Mouse (Mus musculus) kidney, embryonic 14.5 days (tissue): ENCODE results near the gene Iqcm. TPM values are rescaled to one million over a fixed set of nuclear protein-coding genes. Genes with fewer than 3 reads are reported as not detected.

Experiments used
- ATAC-seq: fragments of 200-750 bp; cut with Nextera tagmentation; 2 replicates; pipeline ENCODE4 v1.8.0; 2017; ENCODE audit warnings: moderate number of reproducible peaks, mild to moderate bottlenecking, moderate TSS enrichment, moderate library complexity; ENCODE audit not compliant: low FRiP score, low TSS enrichment
- H3K27ac ChIP-seq: fragments of 300-500 bp; sonication (generic); 2 replicates; pipeline ENCODE4 v1.5.1; 2014; ENCODE audit warnings: low read depth, mild to moderate bottlenecking, low read length, moderate library complexity, mixed read lengths
- H3K27me3 ChIP-seq: fragments of 300-500 bp; sonication (generic); 2 replicates; pipeline ENCODE4 v1.6.1; 2014; ENCODE audit warnings: mild to moderate bottlenecking, low read length; ENCODE audit not compliant: control insufficient read depth, insufficient read depth
- H3K36me3 ChIP-seq: fragments of 300-500 bp; sonication (generic); 2 replicates; pipeline ENCODE4 v1.6.1; 2014; ENCODE audit warnings: low read length, mixed read lengths; ENCODE audit not compliant: control insufficient read depth, insufficient read depth
- H3K4me1 ChIP-seq: fragments of 300-500 bp; sonication (generic); 2 replicates; pipeline ENCODE4 v1.6.1; 2014; ENCODE audit warnings: low read length, mixed read lengths; ENCODE audit not compliant: control insufficient read depth, insufficient read depth
- H3K4me2 ChIP-seq: fragments of 300-500 bp; sonication (generic); replicated peaks from 2 replicates; pipeline ENCODE4 v1.6.1; 2014; ENCODE audit warnings: low read depth, mild to moderate bottlenecking, low read length
- H3K4me3 ChIP-seq: fragments of 300-500 bp; sonication (generic); 2 replicates; pipeline ENCODE4 v1.5.1; 2014; ENCODE audit warnings: mild to moderate bottlenecking, low read length
- H3K9ac ChIP-seq: fragments of 300-500 bp; sonication (generic); 2 replicates; pipeline ENCODE4 v1.6.1; 2014; ENCODE audit warnings: low read depth, mild to moderate bottlenecking, low read length, moderate library complexity
- H3K9me3 ChIP-seq: fragments of 300-500 bp; sonication (generic); 2 replicates; pipeline ENCODE4 v1.6.1; 2016; ENCODE audit warnings: low read length; ENCODE audit not compliant: control insufficient read depth
- WGBS: fragments of 180-500 bp; shearing (Covaris S2); extraction: QIAGEN DNeasy Blood & Tissue Kit; methylation state at CpG from one replicate; pipeline ENCODE4 v1.1.7; 2014; 5-methylcytosine and 5-hydroxymethylcytosine counted together
- polyA plus RNA-seq: library from polyadenylated mRNA; unstranded; fragments of >200 nt; fragmentation: Nextera tagmentation; extraction: Ambion mirVana; gene quantifications from 2 replicates; pipeline ENCODE4 v1.2.1, GENCODE M21; 2014

Gene Iqcm
- polyA plus RNA-seq, 1 experiment from 2014 or later = not detected

DNA sequence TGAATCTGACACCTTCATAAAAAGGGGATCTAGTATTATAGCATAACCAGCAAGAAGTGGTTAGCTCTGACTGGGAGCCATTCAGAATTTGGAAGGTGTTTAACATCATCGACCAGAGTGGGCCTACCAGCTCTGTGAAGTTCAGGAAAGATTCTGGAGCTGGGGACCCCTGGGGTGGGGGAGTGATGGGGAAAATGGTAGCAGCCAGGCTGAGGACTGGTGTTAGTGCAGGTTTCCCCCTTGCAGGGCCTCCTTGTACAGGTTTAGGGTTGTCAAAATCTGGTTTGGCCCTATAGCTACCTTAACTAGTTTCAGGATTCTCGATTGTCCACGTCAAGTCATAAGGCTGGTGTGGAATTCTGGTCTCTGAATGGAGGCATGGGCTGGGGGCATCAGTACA, 194.5 kb downstream of the Iqcm start:
- no peak overlapping the region for H3K4me3 ChIP-seq
- H3K4me2 ChIP-seq = no peak overlapping the region
- H3K36me3 ChIP-seq = no peaks in the 10 kb centered on the region
- H3K9ac ChIP-seq = no peak overlapping the region
- no peaks in the 10 kb centered on the region for H3K9me3 ChIP-seq
- no peak overlapping the region for H3K27ac ChIP-seq
- 92% methylated on average over 3 of the region's 3 CpGs for WGBS
- ATAC-seq = no peak
- no peaks in the 10 kb centered on the region for H3K4me1 ChIP-seq
- no peaks in the 10 kb centered on the region for H3K27me3 ChIP-seq

DNA sequence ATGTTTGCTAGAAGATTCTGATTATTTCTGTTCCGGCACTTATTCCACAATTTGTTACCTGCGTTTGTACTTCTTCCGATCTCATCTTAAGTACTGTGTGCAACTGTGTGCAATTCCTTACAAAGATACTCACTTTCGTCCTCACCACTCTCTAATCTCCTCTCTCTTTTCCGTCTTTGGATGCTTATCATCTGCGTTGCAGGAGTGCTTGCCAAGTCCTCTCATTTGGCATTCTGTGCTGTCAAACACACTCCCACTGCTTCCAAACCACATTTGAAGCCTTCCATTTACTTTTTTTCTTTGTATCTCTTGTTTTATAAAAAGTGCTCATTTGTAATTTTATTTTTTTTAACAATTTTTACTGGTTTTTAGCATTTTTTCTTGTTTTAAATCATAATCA, 210.8 kb downstream of the Iqcm start:
- WGBS = 92% methylated on average over 6 of the region's 6 CpGs
- Histone ChIP-seq H3K4me1 (no peaks in the 10 kb centered on the region), H3K9me3 (no peaks in the 10 kb centered on the region), H3K36me3 (no peaks in the 10 kb centered on the region), H3K4me3 (no peak overlapping the region), H3K4me2 (no peak overlapping the region), H3K27ac (no peak overlapping the region), H3K27me3 (no peaks in the 10 kb centered on the region), H3K9ac (no peak overlapping the region)
- no peak for ATAC-seq

DNA sequence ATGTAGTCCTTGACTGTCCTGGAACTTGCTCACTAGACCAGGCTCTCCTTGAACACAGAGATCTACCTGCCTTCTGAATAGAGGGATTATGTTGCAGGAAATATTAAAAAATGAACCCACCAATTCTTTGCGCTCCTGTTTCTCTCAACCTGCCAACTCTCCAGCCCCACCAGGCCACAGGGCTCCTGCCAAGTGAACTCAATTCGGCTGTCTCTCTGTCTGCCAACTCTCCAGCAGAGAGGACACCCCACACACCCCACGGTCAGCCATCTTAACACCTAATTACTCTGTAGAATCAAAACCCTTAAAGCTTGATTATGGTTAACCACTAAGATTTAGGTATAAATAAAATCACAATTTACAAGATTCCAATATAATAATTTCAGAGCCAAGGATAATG, 298.1 kb downstream of the Iqcm start:
- no peak overlapping the region for H3K9ac ChIP-seq
- no peaks in the 10 kb centered on the region for H3K9me3 ChIP-seq
- no peaks in the 10 kb centered on the region for H3K27me3 ChIP-seq
- no peak overlapping the region for H3K27ac ChIP-seq
- ATAC-seq = no peak
- no peaks in the 10 kb centered on the region for H3K4me1 ChIP-seq
- no peak overlapping the region for H3K4me2 ChIP-seq
- WGBS = 89% methylated on average over 3 of the region's 3 CpGs
- H3K4me3 ChIP-seq = no peak overlapping the region
- H3K36me3 ChIP-seq = no peaks in the 10 kb centered on the region

DNA sequence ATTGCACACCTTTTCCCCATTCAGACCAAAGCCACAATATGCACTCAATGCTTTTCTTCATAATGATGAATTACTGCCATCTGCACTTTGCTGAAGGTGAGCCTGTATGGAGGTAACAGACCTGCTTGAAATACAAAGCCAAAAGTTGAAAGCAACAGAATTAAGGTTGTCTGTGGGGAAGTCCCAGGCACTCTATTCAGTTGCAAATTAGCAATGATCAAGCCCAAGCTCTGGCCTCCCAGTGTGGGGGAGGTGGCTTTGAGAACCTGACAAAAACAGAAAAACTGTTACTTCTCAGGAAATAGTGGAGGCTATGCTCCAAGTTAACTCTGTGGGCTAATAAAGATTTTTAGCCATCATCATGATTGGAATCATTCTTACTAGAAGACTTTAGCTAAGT, 307.1 kb downstream of the Iqcm start:
- ATAC-seq = no peak
- no peaks in the 10 kb centered on the region for H3K4me1 ChIP-seq
- H3K4me2 ChIP-seq = no peak overlapping the region
- H3K27ac ChIP-seq = no peak overlapping the region
- no peak overlapping the region for H3K4me3 ChIP-seq
- no peaks in the 10 kb centered on the region for H3K27me3 ChIP-seq
- H3K9me3 ChIP-seq = peaks cover 7% of the 10 kb centered on the region; the same call in 1 of the 2 replicates
- no peaks in the 10 kb centered on the region for H3K36me3 ChIP-seq
- no peak overlapping the region for H3K9ac ChIP-seq

DNA sequence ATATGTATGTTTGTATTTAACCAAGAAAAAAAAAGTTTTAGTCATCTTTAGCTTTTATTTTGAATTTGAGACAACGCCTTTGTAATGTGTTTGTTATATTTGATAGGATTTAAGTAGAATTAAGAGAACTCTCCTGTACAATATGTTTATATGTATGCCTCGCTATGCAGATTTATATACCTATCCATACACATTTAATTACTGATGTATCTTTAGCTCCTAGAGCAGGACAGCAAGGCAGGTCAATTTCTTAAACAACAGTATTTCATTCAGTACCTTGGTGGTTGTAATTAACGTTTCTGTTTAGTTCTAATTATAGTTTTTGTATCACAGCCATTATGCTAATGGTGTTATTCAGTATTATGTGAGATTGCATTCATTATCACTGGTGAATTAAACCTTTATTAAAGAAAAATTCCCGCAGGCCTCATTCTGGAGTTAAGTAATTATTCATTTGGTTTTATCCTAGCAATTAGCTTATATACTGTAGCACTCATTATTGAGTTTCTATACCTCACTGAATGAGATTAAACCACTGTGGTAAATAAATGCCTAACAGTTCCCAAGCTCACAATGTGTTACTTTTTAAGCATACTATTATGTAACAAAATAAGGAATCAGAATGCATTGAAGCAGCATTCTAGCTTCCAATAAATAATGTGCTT, 380.1 kb downstream of the Iqcm start:
- Histone ChIP-seq H3K4me2 (no peak overlapping the region), H3K9me3 (no peaks in the 10 kb centered on the region), H3K4me1 (no peaks in the 10 kb centered on the region), H3K4me3 (no peak overlapping the region), H3K36me3 (no peaks in the 10 kb centered on the region), H3K27me3 (no peaks in the 10 kb centered on the region), H3K27ac (no peak overlapping the region), H3K9ac (no peak overlapping the region)
- 86% methylated on average over 4 of the region's 4 CpGs for WGBS
- no peak for ATAC-seq

DNA sequence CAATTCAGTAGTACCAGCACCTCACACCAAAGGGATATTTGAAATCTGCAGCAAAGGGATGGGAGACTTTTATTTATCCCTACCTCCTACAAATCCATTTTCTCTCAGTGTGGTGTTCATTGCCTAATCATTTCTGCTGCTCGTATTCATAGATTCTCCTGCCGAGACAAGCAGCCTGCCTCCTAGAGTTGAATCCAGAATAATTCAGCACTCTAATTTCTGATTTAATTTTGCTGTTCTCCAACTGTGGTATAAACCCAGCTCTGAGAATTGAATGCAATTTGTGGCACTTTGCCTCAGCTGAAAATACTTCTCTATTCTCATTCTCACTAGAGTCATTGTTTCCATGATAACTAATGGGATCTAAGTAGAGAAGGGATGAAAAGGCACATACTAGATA, 386.8 kb downstream of the Iqcm start:
- H3K4me3 ChIP-seq = no peak overlapping the region
- no peaks in the 10 kb centered on the region for H3K36me3 ChIP-seq
- no peak overlapping the region for H3K27ac ChIP-seq
- H3K4me1 ChIP-seq = no peaks in the 10 kb centered on the region
- no peak overlapping the region for H3K9ac ChIP-seq
- no peaks in the 10 kb centered on the region for H3K9me3 ChIP-seq
- ATAC-seq = no peak
- whole genome bisulfite sequencing = 88% methylated on average over 2 of the region's 2 CpGs
- no peaks in the 10 kb centered on the region for H3K27me3 ChIP-seq
- no peak overlapping the region for H3K4me2 ChIP-seq

DNA sequence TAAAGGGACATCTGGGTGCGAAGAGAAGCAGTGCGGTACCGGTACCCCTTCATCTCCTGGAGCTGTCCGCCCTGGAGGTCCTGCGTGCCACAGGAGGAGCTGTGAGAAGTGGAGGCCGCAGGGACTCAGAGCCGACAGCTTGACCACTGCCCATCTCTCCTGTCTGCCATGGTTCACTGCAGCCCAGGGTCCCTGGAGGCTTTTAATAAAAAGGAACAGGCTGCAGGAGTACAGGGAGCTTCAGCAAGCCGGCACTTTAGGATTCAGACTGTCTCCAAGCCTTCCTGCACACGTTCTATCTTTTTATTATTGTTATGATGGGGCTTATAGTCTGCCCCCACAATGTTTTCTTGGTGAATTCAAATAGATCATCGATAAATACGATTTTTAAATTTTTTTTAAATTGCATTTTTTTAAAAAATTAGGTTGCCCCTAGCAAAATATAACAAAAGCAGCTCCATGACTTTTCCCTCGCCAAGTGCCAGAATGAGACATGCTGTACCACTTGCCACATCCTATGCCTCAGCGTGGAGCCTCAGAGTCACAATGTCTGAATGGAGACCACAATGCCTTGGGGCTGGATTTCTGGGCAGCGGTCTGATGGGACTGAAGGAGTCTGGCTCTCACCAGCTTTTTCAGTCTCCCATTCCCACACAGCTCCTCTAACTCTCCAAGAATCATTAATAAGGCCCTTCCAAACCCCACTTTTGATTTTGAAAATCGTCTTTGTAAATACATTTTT, 469.3 kb downstream of the Iqcm start:
- ATAC-seq = no peak
- WGBS = 67% methylated on average over 15 of the region's 15 CpGs

DNA sequence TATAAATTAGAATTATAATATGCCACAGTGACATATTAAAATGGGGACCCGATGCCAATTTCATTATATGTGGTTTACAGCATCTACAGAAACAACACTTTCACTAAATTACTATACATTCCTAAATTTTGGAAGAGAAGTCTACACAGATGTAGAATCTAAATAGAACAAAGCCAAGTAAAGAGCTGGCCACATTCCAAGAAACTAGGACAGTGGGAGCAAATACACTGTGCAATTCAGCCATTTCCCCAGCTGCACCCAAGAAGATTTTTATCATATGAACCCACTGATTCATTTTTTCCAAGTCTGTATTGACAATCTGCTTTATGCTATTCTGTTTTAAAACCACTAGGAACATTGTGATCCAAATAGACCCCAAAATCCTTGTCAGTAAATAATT, 500.7 kb downstream of the Iqcm start:
- 84% methylated on average over 1 of the region's 1 CpGs for WGBS
- no peak overlapping the region for H3K4me3 ChIP-seq
- no peak for ATAC-seq
- H3K4me1 ChIP-seq = no peaks in the 10 kb centered on the region
- H3K4me2 ChIP-seq = no peak overlapping the region
- no peak overlapping the region for H3K9ac ChIP-seq
- H3K27me3 ChIP-seq = no peaks in the 10 kb centered on the region
- H3K27ac ChIP-seq = no peak overlapping the region
- no peaks in the 10 kb centered on the region for H3K36me3 ChIP-seq
- no peaks in the 10 kb centered on the region for H3K9me3 ChIP-seq

More for the DNA sequence above, 469.3 kb downstream of the Iqcm start:
- Histone ChIP-seq H3K36me3 (no peaks in the 10 kb centered on the region), H3K27ac (no peak overlapping the region), H3K4me2 (no peak overlapping the region), H3K9me3 (no peaks in the 10 kb centered on the region), H3K4me3 (no peak overlapping the region), H3K4me1 (no peaks in the 10 kb centered on the region), H3K27me3 (no peaks in the 10 kb centered on the region), H3K9ac (no peak overlapping the region)

DNA sequence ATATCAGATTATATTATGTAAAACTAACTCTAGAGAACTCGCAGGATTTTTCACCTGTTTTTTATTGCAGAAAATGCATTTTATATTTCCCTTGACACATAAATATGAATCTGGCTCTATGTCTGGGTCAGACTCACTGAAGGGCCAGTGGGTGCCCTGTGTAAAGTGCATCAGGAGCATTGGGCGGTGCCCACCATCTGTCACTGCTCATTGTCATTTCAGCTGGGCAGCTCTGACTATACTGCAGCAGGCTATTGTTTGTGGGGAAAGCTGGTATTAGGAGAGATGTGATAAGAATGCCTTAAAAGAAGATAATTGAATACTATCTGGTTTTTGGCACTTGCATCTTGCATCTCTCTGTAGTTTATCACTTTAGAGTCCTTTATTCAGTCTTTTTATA, 507.5 kb downstream of the Iqcm start:
- H3K9ac ChIP-seq = no peak overlapping the region
- H3K4me1 ChIP-seq = no peaks in the 10 kb centered on the region
- 93% methylated on average over 2 of the region's 2 CpGs for WGBS
- no peaks in the 10 kb centered on the region for H3K9me3 ChIP-seq
- H3K27ac ChIP-seq = no peak overlapping the region
- no peak for ATAC-seq
- no peaks in the 10 kb centered on the region for H3K27me3 ChIP-seq
- no peak overlapping the region for H3K4me2 ChIP-seq
- no peaks in the 10 kb centered on the region for H3K36me3 ChIP-seq
- no peak overlapping the region for H3K4me3 ChIP-seq
